Mouse (Mus musculus) thymus, adult 2 months (tissue): ENCODE data around the gene Plekha6.

ENCODE experiments used
- CTCF ChIP-seq: fragments of 200-500 bp; IDR thresholded peaks from 2 replicates; pipeline ENCODE4 v1.5.1; 2012; ENCODE audit warnings: mild to moderate bottlenecking, control low read depth, low read length, moderate library complexity, borderline replicate concordance; ENCODE audit not compliant: control insufficient read depth, poor library complexity, insufficient read depth; ENCODE audit errors: extremely low read depth
- POLR2A ChIP-seq: fragments of 200-500 bp; IDR thresholded peaks from 2 replicates; pipeline ENCODE4 v1.6.1; 2012; ENCODE audit warnings: mild to moderate bottlenecking, low read length, control low read depth, moderate library complexity; ENCODE audit not compliant: control insufficient read depth, poor library complexity, insufficient read depth; ENCODE audit errors: extremely low read depth

DNA sequence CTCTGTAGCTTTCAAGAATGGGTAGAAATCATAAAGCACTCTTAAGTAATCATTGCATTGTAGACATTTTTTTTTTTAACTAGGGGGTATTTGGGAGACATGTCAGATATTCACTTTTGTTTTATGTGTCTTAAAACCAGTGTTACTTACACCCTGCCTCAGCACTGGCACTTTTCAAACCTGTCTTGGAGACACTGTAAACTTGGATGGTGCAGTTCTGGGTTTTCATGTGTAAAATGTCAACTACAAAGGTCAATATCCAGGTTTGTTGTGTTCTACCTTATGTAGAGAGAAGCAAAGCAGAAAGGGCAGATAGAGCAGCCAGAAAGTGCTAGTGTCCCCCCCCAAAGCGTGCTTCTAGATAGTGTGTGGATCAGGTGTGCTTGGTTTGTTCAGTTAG, 25.6 kb upstream of the Plekha6 start:
- TF ChIP-seq CTCF: no peak
- TF ChIP-seq POLR2A: no peak
